Mouse (Mus musculus): Measurements from ENCODE around the gene Pdf. TPM values are rescaled to one million over a fixed set of nuclear protein-coding genes. Genes with fewer than 3 reads are reported as not detected.

The Pdf gene
- polyA plus RNA-seq, 1 experiment from 2014 or later, result 53.4 TPM

Small RNA genes within 50 kb of the gene (microRNA-seq; reads per million reads assigned to microRNA genes)
- 0.91 reads per million for gene Mir7075

Other genes starting within 250 kb of the Pdf start
- 0.05 and 0.17 TPM in 2 replicates for gene Has3, start 178.4 kb downstream of the Pdf start, polyA plus RNA-seq (2016; fragmentation: Nextera tagmentation; extraction: Ambion mirVana)
- gene Utp4, start 155.0 kb downstream of the Pdf start, polyA plus RNA-seq (2016; fragmentation: Nextera tagmentation; extraction: Ambion mirVana), result 100 and 103 TPM in 2 replicates
- 11.6 and 12.3 TPM in 2 replicates for gene Sntb2, start 112.9 kb downstream of the Pdf start, polyA plus RNA-seq (2016; fragmentation: Nextera tagmentation; extraction: Ambion mirVana)
- gene Vps4a, start 17.4 kb downstream of the Pdf start, polyA plus RNA-seq (2016; fragmentation: Nextera tagmentation; extraction: Ambion mirVana), result 65.7 and 66.0 TPM in 2 replicates
- gene Cog8, start 8.1 kb upstream of the Pdf start, polyA plus RNA-seq (2016; fragmentation: Nextera tagmentation; extraction: Ambion mirVana), result 40.5 and 41.3 TPM in 2 replicates
- 122 and 123 TPM in 2 replicates for gene Nip7, start 8.3 kb upstream of the Pdf start, polyA plus RNA-seq (2016; fragmentation: Nextera tagmentation; extraction: Ambion mirVana)
- not detected in 2 replicates for gene Tmed6, start 17.0 kb upstream of the Pdf start, polyA plus RNA-seq (2016; fragmentation: Nextera tagmentation; extraction: Ambion mirVana)
- 18.5 and 20.5 TPM in 2 replicates for gene Terf2, start 47.9 kb upstream of the Pdf start, polyA plus RNA-seq (2016; fragmentation: Nextera tagmentation; extraction: Ambion mirVana)
- 138 and 149 TPM in 2 replicates for gene Cyb5b, start 102.0 kb upstream of the Pdf start, polyA plus RNA-seq (2016; fragmentation: Nextera tagmentation; extraction: Ambion mirVana)
- gene Nfat5, start 244.9 kb upstream of the Pdf start, polyA plus RNA-seq (2016; fragmentation: Nextera tagmentation; extraction: Ambion mirVana), result 10.9 and 11.2 TPM in 2 replicates